Mouse (Mus musculus) left cerebral cortex, adult 11 months (tissue): ENCODE results near the gene 4933415F23Rik.

ENCODE experiments used
- DNase-seq: peaks from one replicate; pipeline ENCODE4 v3.0.0; 2022; ENCODE audit warnings: low spot score

The 4933415F23Rik gene

GRCm38 (mm10) chr1:23102021-23102420, at the start of gene 4933415F23Rik:
Gene 4933415F23Rik, minus strand, starts transcription at chr1:23102253.
- no peak for DNase-seq

GRCm38 (mm10) chr1:23151722-23152121, 49.7 kb upstream of the 4933415F23Rik start:
- no peak for DNase-seq

- DNase-seq = no peak
Observed at GRCm38 (mm10) chr1:23146198-23146873, 44.3 kb upstream of the 4933415F23Rik start.

DNA sequence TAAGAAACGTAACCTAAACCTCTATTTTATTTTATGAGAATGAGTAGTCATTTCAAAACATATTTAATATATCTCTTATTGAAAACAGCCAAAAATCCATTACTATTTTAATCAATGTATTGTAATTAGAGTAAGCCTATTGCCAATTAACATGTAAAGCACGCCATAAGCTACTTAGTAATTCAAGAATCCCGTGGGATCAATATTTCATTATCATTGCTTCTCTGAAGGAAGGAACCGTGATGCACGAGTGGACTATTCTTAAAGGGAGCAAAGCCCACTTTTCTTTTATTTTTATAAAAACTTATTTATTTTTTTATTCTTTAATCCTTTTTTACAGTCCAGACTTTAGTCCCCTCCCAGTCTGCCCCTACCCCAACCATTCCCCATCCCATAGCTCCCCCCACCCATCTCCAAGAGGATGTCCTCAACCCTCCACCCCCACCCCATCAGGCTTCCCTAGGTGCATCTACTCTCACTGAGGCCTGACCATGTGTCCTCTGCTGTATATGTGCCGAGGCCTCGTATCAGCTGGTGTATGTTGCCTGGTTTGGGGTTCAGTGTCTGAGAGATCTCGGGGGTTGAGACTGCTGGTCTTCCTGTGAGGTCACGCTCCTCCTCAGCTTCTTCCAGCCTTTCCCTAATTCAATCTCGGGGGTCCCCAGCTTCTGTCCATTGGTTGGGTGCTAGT, 39.2 kb upstream of the 4933415F23Rik start:
- no peak for DNase-seq

DNA sequence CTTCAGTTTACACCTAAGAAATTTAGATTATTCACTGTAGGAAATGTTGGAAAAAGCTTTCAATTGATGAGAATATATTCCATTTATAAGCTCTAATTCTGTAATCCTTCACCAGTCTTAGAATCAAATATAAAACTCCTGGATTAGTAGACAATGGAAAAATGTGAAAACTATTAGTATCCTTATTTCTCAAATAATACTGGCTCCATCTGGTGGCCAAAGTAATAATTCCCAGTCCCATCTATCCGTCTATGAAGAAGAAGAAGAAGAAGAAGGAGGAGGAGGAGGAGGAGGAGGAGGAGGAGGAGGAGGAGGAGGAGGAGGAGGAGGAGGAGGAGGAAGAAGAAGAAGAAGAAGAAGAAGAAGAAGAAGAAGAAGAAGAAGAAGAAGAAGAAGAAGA, 38.5 kb upstream of the 4933415F23Rik start:
- peak; percentile 45 for DNase-seq

DNA sequence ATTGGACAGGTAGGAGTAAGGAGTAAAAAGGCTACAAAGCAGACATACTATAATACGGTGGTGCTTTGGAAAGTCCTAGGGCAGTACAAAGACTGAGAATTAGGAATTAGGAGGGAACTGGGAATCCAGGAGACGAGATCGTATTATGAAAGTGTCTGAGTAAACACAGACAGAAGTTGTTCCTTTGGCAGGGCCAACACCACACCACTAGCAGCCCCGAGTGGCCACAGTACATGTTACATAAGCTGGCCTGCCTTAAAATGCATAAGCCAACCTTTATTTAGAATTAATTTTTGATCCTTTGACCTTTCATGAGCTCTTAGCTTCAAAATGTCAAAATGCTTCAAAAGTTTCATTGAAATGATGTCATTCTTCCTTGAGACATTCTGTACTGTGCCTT, 18.8 kb upstream of the 4933415F23Rik start:
- DNase-seq = no peak

DNA sequence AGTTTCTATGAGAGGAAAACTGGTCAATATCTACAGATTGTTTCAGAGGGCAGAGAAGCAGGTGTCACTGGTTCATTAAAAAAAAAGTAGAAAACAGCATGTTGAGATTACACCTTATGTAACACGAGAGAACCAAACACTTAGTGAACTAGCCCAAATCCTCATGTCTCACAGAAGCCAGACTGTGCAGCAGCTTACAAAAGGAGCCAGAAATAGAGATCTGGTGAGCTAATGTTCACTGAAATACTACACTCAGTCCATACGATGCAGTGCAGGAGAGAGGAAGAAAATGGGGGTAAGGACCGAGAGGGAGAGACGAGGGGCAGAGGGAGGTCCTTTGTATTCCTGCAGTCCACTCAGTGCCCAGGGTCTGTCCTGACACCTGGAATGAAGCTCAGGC, 17.4 kb upstream of the 4933415F23Rik start:
- no peak for DNase-seq

- no peak for DNase-seq
Observed at GRCm38 (mm10) chr1:23117423-23117822, 15.4 kb upstream of the 4933415F23Rik start.

GRCm38 (mm10) chr1:23109191-23109590, 7.1 kb upstream of the 4933415F23Rik start:
- DNase-seq = no peak

DNA sequence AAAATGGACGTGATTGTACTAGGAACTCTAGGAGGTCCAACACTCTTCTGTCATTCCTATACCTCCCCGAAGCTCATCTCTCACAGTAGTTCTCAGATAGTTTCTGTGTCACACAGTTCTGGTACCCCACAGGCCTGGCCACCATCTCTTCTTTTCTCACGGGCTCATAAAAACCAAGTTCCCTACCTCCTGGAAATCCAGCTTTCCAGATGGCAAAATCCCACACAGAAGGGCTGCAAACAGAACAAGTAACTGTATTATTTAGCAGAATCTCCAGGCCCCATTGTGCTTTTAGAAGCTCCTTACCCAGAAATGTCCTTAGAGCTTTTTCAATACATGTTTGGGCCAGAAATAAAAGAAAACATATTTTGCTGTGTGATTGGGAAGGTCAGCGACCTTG, 828 bp upstream of the 4933415F23Rik start:
- DNase-seq = no peak

GRCm38 (mm10) chr1:23099791-23100190, 2.3 kb downstream of the 4933415F23Rik start:
- DNase-seq = no peak

- peak; percentile 28 for DNase-seq
Observed at GRCm38 (mm10) chr1:23098451-23098850, 3.6 kb downstream of the 4933415F23Rik start.

DNA sequence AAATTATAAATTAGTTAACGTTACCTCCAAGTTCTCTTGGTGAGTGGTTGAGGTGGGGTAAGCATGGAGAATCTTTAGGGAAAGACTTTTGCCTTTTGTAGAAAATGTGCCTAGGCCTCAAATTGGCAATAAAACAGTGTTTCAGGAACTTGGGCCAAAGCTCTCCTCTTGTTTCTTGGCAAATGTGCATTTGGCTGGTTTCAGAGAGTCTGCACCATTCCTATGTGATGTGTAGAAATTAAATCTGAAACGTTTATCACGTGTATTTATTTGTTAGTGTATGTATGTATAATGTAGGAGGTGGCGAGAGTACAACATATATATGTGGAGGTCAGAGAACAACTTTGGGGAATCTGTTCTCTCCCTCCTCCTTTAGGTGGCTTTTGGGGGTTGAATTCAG, 4.1 kb downstream of the 4933415F23Rik start:
- no peak for DNase-seq

GRCm38 (mm10) chr1:23067715-23068114, 34.3 kb downstream of the 4933415F23Rik start:
- DNase-seq = no peak

GRCm38 (mm10) chr1:23064717-23065475, 37.2 kb downstream of the 4933415F23Rik start:
- DNase-seq = no peak

GRCm38 (mm10) chr1:23063946-23064345, 38.1 kb downstream of the 4933415F23Rik start:
- DNase-seq = no peak

GRCm38 (mm10) chr1:23061614-23062373, 40.3 kb downstream of the 4933415F23Rik start:
- peak; percentile 16 for DNase-seq

GRCm38 (mm10) chr1:23060056-23060455, 42.0 kb downstream of the 4933415F23Rik start:
- no peak for DNase-seq
